Mouse (Mus musculus): Measurements from ENCODE around the gene Hist1h4j. TPM values are rescaled to one million over a fixed set of nuclear protein-coding genes. Genes with fewer than 3 reads are reported as not detected.
"Not testable (repeated sequence)": the region's sequence is repeated elsewhere in the genome, so short reads cannot be mapped to it uniquely, and the experiment has no call there.

The Hist1h4j gene
- polyA plus RNA-seq, 1 experiment = 58.6 TPM

GRCm38 (mm10) chr13:21745006-21745405, 10.1 kb downstream of the Hist1h4j start:
- Histone ChIP-seq H3K4me3 (replicated peaks; ENCODE audit: control insufficient read depth, low read depth, low read length) (no peak overlapping the region), H3K4me1 (ENCODE audit: control insufficient read depth, insufficient read depth, low read length) (peaks cover 2% of the 10 kb centered on the region; the same call in 1 of the 2 replicates), H3K27ac (ENCODE audit: control insufficient read depth, insufficient read depth, low read depth, low read length, poor library complexity) (no peak overlapping the region)
- no peak for TF ChIP-seq CTCF (IDR thresholded peaks at IDR 0.05; ENCODE audit: control insufficient read depth, insufficient read depth, low read length)
- TF ChIP-seq POLR2A (IDR thresholded peaks at IDR 0.05; ENCODE audit: borderline replicate concordance, control insufficient read depth, low read depth, low read length) = no peak
- 55% methylated on average over 1 of the region's 1 CpGs for WGBS

DNA sequence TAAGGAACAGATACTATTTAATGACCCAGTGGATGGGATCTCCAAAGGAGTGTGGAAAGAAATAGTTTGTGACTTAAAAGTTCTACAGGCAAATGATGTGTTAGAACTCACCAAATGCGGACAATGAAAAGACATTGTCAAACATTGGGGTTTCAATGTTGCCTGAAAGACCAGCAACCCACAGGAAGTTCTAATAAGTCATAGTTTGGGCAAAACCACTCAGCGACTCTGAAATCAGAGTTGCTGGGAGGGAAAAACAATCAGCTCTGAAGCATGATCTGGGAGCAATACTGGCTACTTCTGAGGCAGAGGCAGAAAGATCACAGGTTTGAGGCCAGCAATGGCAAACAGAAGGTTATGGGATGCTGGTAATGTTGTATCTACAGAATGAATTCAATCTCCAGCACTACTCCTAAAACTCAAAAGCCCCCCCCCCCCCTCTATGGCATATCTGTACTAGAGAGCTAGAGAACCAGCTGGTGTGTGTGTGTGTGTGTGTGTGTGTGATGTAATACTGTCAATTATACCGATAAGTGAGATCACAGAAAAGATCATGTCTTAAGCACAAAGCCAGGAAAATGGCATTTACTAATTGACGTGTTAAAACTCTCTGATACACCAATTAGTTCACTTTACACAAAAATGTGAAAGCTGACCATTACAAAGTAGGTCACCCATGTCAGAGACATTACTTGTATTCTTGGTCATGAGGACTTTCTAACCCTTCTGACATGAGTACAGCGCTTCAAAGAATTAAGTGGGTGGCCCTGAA, 14.7 kb downstream of the Hist1h4j start:
- Histone ChIP-seq H3K4me1 (ENCODE audit: control insufficient read depth, insufficient read depth, low read length) (peaks cover 5% of the 10 kb centered on the region; the same call in 1 of the 2 replicates), H3K4me3 (replicated peaks; ENCODE audit: control insufficient read depth, low read depth, low read length) (peak overlapping the region; percentile 66), H3K27ac (ENCODE audit: control insufficient read depth, insufficient read depth, low read depth, low read length, poor library complexity) (peak overlapping the region; percentile 94)
- TF ChIP-seq CTCF (IDR thresholded peaks at IDR 0.05; ENCODE audit: control insufficient read depth, insufficient read depth, low read length) (no peak), POLR2A (IDR thresholded peaks at IDR 0.05; ENCODE audit: borderline replicate concordance, control insufficient read depth, low read depth, low read length) (no peak)
- 6% methylated on average over 5 of the region's 5 CpGs for WGBS

- peak; percentile 96 for TF ChIP-seq POLR2A (IDR thresholded peaks at IDR 0.05; ENCODE audit: borderline replicate concordance, control insufficient read depth, low read depth, low read length)
- peak within 1 kb of the TSS; percentile 66 for H3K4me3 ChIP-seq (replicated peaks; ENCODE audit: control insufficient read depth, low read depth, low read length)
- H3K4me1 ChIP-seq (ENCODE audit: control insufficient read depth, insufficient read depth, low read length) = not testable (repeated sequence)
- WGBS = under 1% methylated on average over 50 of the region's 56 CpGs
- peak within 1 kb of the TSS; percentile 94 for H3K27ac ChIP-seq (ENCODE audit: control insufficient read depth, insufficient read depth, low read depth, low read length, poor library complexity)
These were observed 15.5 kb downstream of the Hist1h4j start, which contains the start of gene Hist1h4k for GRCm38 (mm10) chr13:21750159-21751017. Gene Hist1h4k (minus strand): TSS chr13:21750505.

DNA sequence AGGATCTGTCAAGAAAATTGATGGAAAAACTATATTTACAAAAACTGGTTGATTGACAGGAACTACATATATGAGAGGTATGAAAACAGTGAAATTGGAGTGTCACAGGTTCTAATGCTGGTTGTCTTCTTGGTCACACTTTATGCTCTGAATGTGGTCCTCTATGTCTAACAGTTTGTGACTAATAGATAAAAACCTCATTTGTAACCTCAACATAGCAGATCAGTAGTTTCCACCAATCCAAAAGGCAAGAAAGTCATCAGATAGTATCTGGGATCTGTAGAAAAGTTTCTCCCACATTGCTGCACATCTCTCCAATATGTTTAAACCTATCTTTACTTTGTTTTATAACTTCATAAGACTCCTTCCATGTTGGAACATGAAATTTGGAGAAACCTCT, 16.6 kb downstream of the Hist1h4j start:
- Histone ChIP-seq H3K4me3 (replicated peaks; ENCODE audit: control insufficient read depth, low read depth, low read length) (peak overlapping the region; percentile 12), H3K4me1 (ENCODE audit: control insufficient read depth, insufficient read depth, low read length) (peaks cover 5% of the 10 kb centered on the region; the same call in 1 of the 2 replicates), H3K27ac (ENCODE audit: control insufficient read depth, insufficient read depth, low read depth, low read length, poor library complexity) (no peak overlapping the region)
- no peak for TF ChIP-seq POLR2A (IDR thresholded peaks at IDR 0.05; ENCODE audit: borderline replicate concordance, control insufficient read depth, low read depth, low read length)
- no peak for TF ChIP-seq CTCF (IDR thresholded peaks at IDR 0.05; ENCODE audit: control insufficient read depth, insufficient read depth, low read length)

DNA sequence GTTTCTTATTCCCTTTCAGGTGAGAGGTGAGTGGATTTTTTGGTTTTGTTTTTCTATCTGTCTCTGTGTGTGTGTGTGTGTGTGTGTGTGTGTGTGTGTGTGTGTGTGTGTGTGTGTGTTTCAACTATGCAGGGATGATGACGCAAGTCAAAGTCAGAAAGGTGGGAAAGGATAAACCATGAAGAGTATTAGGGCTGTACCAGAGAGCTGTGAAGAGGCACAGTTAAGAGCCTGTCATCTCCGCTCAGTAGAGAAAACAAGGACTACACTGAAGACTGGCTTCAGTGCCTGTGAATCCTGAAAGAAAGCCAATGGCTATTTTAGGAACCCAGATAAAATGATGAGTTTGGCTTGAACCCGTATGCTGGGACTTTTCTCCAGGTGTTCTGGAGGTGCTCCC, 17.0 kb downstream of the Hist1h4j start:
- 57% methylated on average over 3 of the region's 3 CpGs for WGBS
- H3K27ac ChIP-seq (ENCODE audit: control insufficient read depth, insufficient read depth, low read depth, low read length, poor library complexity) = peak overlapping the region; percentile 46; the same call in 1 of the 2 replicates
- peaks cover 5% of the 10 kb centered on the region; the same call in 1 of the 2 replicates for H3K4me1 ChIP-seq (ENCODE audit: control insufficient read depth, insufficient read depth, low read length)

GRCm38 (mm10) chr13:21752356-21752755, 17.5 kb downstream of the Hist1h4j start:
- Histone ChIP-seq H3K27ac (ENCODE audit: control insufficient read depth, insufficient read depth, low read depth, low read length, poor library complexity) (peak overlapping the region; percentile 84), H3K4me1 (ENCODE audit: control insufficient read depth, insufficient read depth, low read length) (peaks cover 4% of the 10 kb centered on the region; the same call in 1 of the 2 replicates), H3K4me3 (replicated peaks; ENCODE audit: control insufficient read depth, low read depth, low read length) (peak overlapping the region; percentile 59)
- TF ChIP-seq POLR2A (IDR thresholded peaks at IDR 0.05; ENCODE audit: borderline replicate concordance, control insufficient read depth, low read depth, low read length) = no peak
- 53% methylated on average over 3 of the region's 3 CpGs for WGBS

More for the DNA sequence above, 17.0 kb downstream of the Hist1h4j start:
- no peak overlapping the region for H3K4me3 ChIP-seq (replicated peaks; ENCODE audit: control insufficient read depth, low read depth, low read length)
- TF ChIP-seq POLR2A (IDR thresholded peaks at IDR 0.05; ENCODE audit: borderline replicate concordance, control insufficient read depth, low read depth, low read length) (no peak), CTCF (IDR thresholded peaks at IDR 0.05; ENCODE audit: control insufficient read depth, insufficient read depth, low read length) (no peak)

GRCm38 (mm10) chr13:21753051-21753523, 18.2 kb downstream of the Hist1h4j start:
- Histone ChIP-seq H3K4me3 (replicated peaks; ENCODE audit: control insufficient read depth, low read depth, low read length) (peak overlapping the region; percentile 69), H3K27ac (ENCODE audit: control insufficient read depth, insufficient read depth, low read depth, low read length, poor library complexity) (peak overlapping the region; percentile 99), H3K4me1 (ENCODE audit: control insufficient read depth, insufficient read depth, low read length) (peaks cover 2% of the 10 kb centered on the region; the same call in 1 of the 2 replicates)
- 2% methylated on average over 10 of the region's 10 CpGs for WGBS
- no peak for TF ChIP-seq CTCF (IDR thresholded peaks at IDR 0.05; ENCODE audit: control insufficient read depth, insufficient read depth, low read length)
- TF ChIP-seq POLR2A (IDR thresholded peaks at IDR 0.05; ENCODE audit: borderline replicate concordance, control insufficient read depth, low read depth, low read length) = no peak

Data from bone marrow, adult 2 months (tissue).